Mouse (Mus musculus) central nervous system, embryonic 14 days (tissue): ENCODE measurements around the gene Abcc8. TPM values are rescaled to one million over a fixed set of nuclear protein-coding genes. Genes with fewer than 3 reads are reported as not detected.

ENCODE experiments used
- polyA plus RNA-seq: library from polyadenylated mRNA; depleted of rRNA; stranded (reverse); fragments of >200 nt; gene quantifications from 2 replicates; pipeline ENCODE4 v1.2.3, GENCODE M21; 2012; rRNA removed

The Abcc8 gene
- 11.4 and 18.6 TPM in 2 replicates for polyA plus RNA-seq

GRCm38 (mm10) chr7:46179431-46180275, at the start of gene Abcc8:
Gene Abcc8, minus strand, starts transcription at chr7:46180033.

GRCm38 (mm10) chr7:46100563-46100962, 79.3 kb downstream of the Abcc8 start, which contains the start of gene Kcnj11:
Gene Kcnj11, minus strand, starts transcription at chr7:46100764.

Other genes with a start within 250 kb of the Abcc8 start
- gene Abcc6, start 149.7 kb downstream of the Abcc8 start, polyA plus RNA-seq = 1.4 and 1.5 TPM in 2 replicates
- gene Nomo1, start 146.3 kb downstream of the Abcc8 start, polyA plus RNA-seq = 39.8 and 43.8 TPM in 2 replicates
- 10.1 and 14.4 TPM in 2 replicates for gene Kcnj11, start 79.3 kb downstream of the Abcc8 start, polyA plus RNA-seq
- 1.3 and 2.4 TPM in 2 replicates for gene Ush1c, start 58.5 kb upstream of the Abcc8 start, polyA plus RNA-seq
- 0.10 and 2.2 TPM in 2 replicates for gene Otog, start 61.0 kb upstream of the Abcc8 start, polyA plus RNA-seq
- gene Myod1, start 196.4 kb upstream of the Abcc8 start, polyA plus RNA-seq = 0.37 and 10.3 TPM in 2 replicates
- 14.8 and 17.0 TPM in 2 replicates for gene Kcnc1, start 216.5 kb upstream of the Abcc8 start, polyA plus RNA-seq